Mouse (Mus musculus) liver, embryonic 16.5 days (tissue): Measurements from ENCODE around the gene Dbp. TPM values are rescaled to one million over a fixed set of nuclear protein-coding genes. Genes with fewer than 3 reads are reported as not detected.

ENCODE experiments used
- ATAC-seq: fragments of 200-750 bp; cut with Nextera tagmentation; 2 replicates; pipeline ENCODE4 v1.8.0; 2017; ENCODE audit warnings: low read depth, mild to moderate bottlenecking, moderate number of reproducible peaks, moderate library complexity
- H3K27ac ChIP-seq: fragments of 300-500 bp; sonication (generic); 2 replicates; pipeline ENCODE4 v1.5.1; 2014; ENCODE audit warnings: mild to moderate bottlenecking, low read length
- H3K27me3 ChIP-seq: fragments of 300-500 bp; sonication (generic); 2 replicates; pipeline ENCODE4 v1.6.1; 2014; ENCODE audit warnings: low read depth, low read length, mixed read lengths; ENCODE audit not compliant: control insufficient read depth, insufficient read depth
- H3K36me3 ChIP-seq: fragments of 300-500 bp; sonication (generic); 2 replicates; pipeline ENCODE4 v1.6.1; 2014; ENCODE audit warnings: mild to moderate bottlenecking; ENCODE audit not compliant: control insufficient read depth, insufficient read depth
- H3K4me1 ChIP-seq: fragments of 300-500 bp; sonication (generic); 2 replicates; pipeline ENCODE4 v1.6.1; 2014; ENCODE audit warnings: low read depth, low read length, mixed read lengths; ENCODE audit not compliant: control insufficient read depth
- H3K4me2 ChIP-seq: fragments of 300-500 bp; sonication (generic); 2 replicates; pipeline ENCODE4 v1.6.1; 2014; ENCODE audit warnings: low read depth, low read length, mixed read lengths
- H3K4me3 ChIP-seq: fragments of 300-500 bp; sonication (generic); 2 replicates; pipeline ENCODE4 v1.5.1; 2014; ENCODE audit warnings: low read depth, mild to moderate bottlenecking, low read length
- H3K9ac ChIP-seq: fragments of 300-500 bp; sonication (generic); 2 replicates; pipeline ENCODE4 v1.6.1; 2014; ENCODE audit warnings: low read depth, low read length
- H3K9me3 ChIP-seq: fragments of 300-500 bp; sonication (generic); replicated peaks from 2 replicates; pipeline ENCODE4 v1.6.1; 2016; ENCODE audit warnings: low read length; ENCODE audit not compliant: control insufficient read depth
- WGBS: fragments of 180-500 bp; shearing (Covaris S2); extraction: QIAGEN DNeasy Blood & Tissue Kit; methylation state at CpG from one replicate; pipeline ENCODE4 v1.1.7; 2014; ENCODE audit not compliant: insufficient replicate concordance; 5-methylcytosine and 5-hydroxymethylcytosine counted together
- polyA plus RNA-seq: library from polyadenylated mRNA; unstranded; fragments of >200 nt; fragmentation: Nextera tagmentation; extraction: Ambion mirVana; gene quantifications from 2 replicates; pipeline ENCODE4 v1.2.1, GENCODE M21; 2015

Dbp gene
- polyA plus RNA-seq, 1 experiment from 2014 or later, result 0.32 TPM

DNA sequence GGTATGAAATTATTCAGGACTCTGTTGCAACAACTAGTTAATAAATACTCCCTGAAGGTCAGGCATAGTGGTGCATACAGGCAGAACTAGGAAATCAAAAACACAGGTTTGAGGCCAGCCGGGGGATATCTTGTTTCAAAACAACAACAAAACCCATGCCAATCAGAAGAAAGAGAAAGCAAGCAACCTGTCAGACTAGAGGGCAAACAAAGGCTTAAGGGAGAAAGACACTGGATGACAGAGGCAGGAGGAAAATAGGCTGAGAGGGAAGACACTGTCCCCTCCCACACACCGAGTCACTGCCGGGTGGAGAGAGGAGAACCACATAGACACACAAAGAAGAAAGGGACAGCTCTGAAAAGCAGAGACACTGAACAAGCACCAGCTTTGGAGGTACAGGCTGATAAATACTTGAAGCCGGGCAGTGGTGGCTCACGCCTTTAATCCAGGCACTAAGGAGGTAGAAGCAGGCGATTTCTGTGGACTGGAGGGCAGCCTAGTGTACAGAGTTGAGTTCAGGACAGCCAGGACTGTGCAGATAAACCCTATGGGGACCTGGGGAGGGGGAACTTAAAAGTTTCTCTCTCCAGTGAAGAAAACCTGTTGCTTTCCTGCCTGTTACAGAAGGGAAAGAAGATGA, 9.1 kb downstream of the Dbp start:
- no peak for ATAC-seq
- H3K9ac ChIP-seq, result peak overlapping the region; percentile 74

GRCm38 (mm10) chr7:45714630-45715089, 9.8 kb downstream of the Dbp start:
- H3K9ac ChIP-seq, result peak overlapping the region; percentile 74
- H3K27me3 ChIP-seq, result no peaks in the 10 kb centered on the region
- H3K4me3 ChIP-seq, result peak overlapping the region; percentile 87
- peak overlapping the region; percentile 96 for H3K4me2 ChIP-seq
- peaks cover 24% of the 10 kb centered on the region for H3K36me3 ChIP-seq
- peak overlapping the region; percentile 70 for H3K27ac ChIP-seq
- no peaks in the 10 kb centered on the region for H3K9me3 ChIP-seq
- peaks cover 54% of the 10 kb centered on the region for H3K4me1 ChIP-seq
- WGBS, result 8% methylated on average over 14 of the region's 14 CpGs
- peak; percentile 33 for ATAC-seq

More for the DNA sequence above, 9.1 kb downstream of the Dbp start:
- H3K4me2 ChIP-seq, result peak overlapping the region; percentile 96
- peak overlapping the region; percentile 70 for H3K27ac ChIP-seq
- no peaks in the 10 kb centered on the region for H3K9me3 ChIP-seq
- peaks cover 47% of the 10 kb centered on the region for H3K4me1 ChIP-seq
- peaks cover 19% of the 10 kb centered on the region for H3K36me3 ChIP-seq
- WGBS, result 73% methylated on average over 6 of the region's 6 CpGs
- no peaks in the 10 kb centered on the region for H3K27me3 ChIP-seq
- H3K4me3 ChIP-seq, result peak overlapping the region; percentile 87

DNA sequence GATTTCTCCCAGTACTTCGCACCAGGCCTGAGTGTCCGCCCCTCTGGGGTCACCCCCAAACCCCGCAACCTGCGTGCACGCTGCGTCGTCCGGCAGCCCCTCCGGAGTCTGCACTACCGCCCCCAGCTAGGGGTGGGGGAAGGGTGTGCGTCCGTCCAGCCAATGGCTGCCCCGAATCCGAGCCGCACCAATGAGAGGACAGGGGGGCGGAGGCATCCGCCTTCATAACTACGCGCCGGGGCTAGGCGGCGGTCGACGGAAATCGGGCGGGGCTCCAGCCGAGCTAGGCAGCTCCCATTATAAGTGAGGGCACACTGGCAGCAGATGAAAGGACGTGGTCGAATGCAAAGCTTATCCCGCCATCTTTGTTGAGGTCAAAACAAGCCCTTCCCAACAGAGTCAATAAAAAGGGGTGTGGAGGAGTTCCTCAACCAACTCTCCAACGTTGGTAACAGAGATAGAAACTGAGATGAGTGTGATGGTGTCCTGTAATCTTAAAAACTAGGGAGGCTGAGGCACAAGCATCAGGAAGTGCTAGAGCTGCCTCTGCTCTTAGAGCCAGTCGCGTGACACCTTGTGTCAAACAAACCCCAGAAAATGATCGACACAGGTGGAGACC, 10.3 kb downstream of the Dbp start, which contains the start of gene Rpl18:
TSS of gene Rpl18 (plus strand) at position 368 of the 619 bp plus-strand sequence.
- H3K36me3 ChIP-seq, result peaks cover 28% of the 10 kb centered on the region

GRCm38 (mm10) chr7:45715741-45716459, 11.0 kb downstream of the Dbp start:
- Histone ChIP-seq H3K36me3 (peaks cover 35% of the 10 kb centered on the region), H3K4me2 (peak overlapping the region; percentile 96), H3K27me3 (no peaks in the 10 kb centered on the region), H3K4me3 (peak overlapping the region; percentile 87), H3K9ac (peak overlapping the region; percentile 83), H3K9me3 (no peaks in the 10 kb centered on the region), H3K4me1 (peaks cover 60% of the 10 kb centered on the region), H3K27ac (peak overlapping the region; percentile 72)
- WGBS, result 45% methylated on average over 19 of the region's 19 CpGs
- ATAC-seq, result no peak

More for the DNA sequence above, 10.3 kb downstream of the Dbp start, which contains the start of gene Rpl18:
- H3K4me2 ChIP-seq, result peak within 1 kb of the TSS; percentile 96
- no peaks in the 10 kb centered on the region for H3K9me3 ChIP-seq
- H3K4me1 ChIP-seq, result peaks cover 58% of the 10 kb centered on the region
- H3K4me3 ChIP-seq, result peak within 1 kb of the TSS; percentile 87
- H3K27me3 ChIP-seq, result no peaks in the 10 kb centered on the region
- peak; percentile 89 for ATAC-seq
- 6% methylated on average over 32 of the region's 34 CpGs for WGBS
- H3K9ac ChIP-seq, result peak within 1 kb of the TSS; percentile 83
- peak within 1 kb of the TSS; percentile 72 for H3K27ac ChIP-seq

DNA sequence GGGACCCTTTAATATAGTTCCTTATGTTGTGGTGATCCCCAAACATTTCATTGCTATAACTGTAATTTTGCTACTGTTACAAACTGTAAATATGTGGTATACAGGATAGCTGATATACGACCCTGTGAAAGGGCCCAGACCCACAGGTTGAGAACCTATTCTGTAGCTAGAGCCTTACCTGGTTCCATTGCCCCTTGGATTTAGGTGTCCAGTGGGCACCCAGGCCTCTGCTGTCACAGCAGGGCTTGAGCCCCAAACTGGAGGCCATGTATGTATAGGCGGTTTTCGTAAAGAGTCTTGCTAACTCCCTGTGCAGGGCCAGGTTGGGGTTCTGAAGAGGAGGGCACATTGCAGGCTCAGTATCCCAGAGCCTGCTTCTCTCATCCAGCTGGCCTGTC, 11.6 kb downstream of the Dbp start:
- Histone ChIP-seq H3K27me3 (no peaks in the 10 kb centered on the region), H3K4me2 (peak overlapping the region; percentile 96), H3K4me3 (peak overlapping the region; percentile 87), H3K36me3 (peaks cover 34% of the 10 kb centered on the region), H3K9ac (peak overlapping the region; percentile 83), H3K27ac (peak overlapping the region; percentile 72), H3K9me3 (no peaks in the 10 kb centered on the region), H3K4me1 (peaks cover 60% of the 10 kb centered on the region)
- 67% methylated on average over 3 of the region's 3 CpGs for WGBS
- ATAC-seq, result no peak

DNA sequence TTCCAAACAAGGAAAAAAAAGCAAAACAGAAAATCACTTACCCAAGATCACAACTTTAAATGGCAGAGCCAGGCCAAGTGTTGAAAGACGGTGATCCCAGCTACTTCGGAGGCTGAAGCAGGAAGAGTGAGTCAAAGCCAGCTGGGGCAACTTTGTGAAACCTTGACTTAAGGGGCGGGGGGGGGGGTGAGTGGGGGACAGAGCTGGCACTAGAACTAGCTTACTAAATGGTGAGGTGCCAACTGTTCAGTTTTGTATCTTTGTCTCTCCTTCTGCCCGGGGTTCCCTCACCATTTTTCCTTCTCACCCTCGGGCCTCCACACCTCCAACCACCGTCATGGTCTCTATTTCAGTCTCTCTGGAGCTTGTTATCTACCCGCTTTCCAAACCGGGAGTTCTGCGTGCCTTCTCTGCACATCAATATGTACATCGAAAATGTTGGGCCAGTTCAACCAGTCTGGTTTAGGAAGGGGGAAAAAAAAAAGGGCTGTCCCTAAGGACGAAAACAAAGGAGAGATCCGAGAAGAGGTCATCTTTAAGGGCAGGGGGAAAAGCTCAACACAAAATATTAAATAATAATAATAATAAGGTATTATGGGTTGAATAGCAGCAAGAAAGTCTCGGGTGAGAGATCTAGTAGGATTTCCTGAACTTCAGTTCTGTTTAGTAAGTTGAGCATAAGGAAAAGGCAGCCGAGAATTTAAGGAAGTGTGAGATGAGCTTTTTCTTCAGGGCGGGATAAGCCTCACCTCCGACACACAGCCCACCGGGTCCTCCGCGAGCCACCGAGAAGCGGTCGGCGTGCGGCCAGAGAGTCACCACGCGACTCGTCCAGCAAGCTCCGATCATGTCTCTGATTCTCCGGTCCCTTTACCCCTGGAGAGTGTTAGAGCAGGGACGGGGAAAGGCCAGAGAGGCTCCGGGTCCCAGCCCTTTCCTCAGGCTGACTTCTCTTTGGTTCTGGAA, 12.3 kb downstream of the Dbp start:
- H3K36me3 ChIP-seq, result peaks cover 29% of the 10 kb centered on the region
- H3K27ac ChIP-seq, result peak overlapping the region; percentile 83
- H3K9ac ChIP-seq, result peak overlapping the region; percentile 83
- H3K4me2 ChIP-seq, result peak overlapping the region; percentile 96
- H3K4me3 ChIP-seq, result peak overlapping the region; percentile 87
- H3K27me3 ChIP-seq, result no peaks in the 10 kb centered on the region
- no peaks in the 10 kb centered on the region for H3K9me3 ChIP-seq
- peaks cover 60% of the 10 kb centered on the region for H3K4me1 ChIP-seq
- 6% methylated on average over 31 of the region's 31 CpGs for WGBS
- ATAC-seq, result peak; percentile 25

- Histone ChIP-seq H3K4me2 (peak within 1 kb of the TSS; percentile 96), H3K9me3 (no peaks in the 10 kb centered on the region), H3K27ac (peak within 1 kb of the TSS; percentile 83), H3K4me1 (peaks cover 54% of the 10 kb centered on the region), H3K36me3 (peaks cover 26% of the 10 kb centered on the region), H3K4me3 (peak within 1 kb of the TSS; percentile 87), H3K27me3 (no peaks in the 10 kb centered on the region), H3K9ac (peak within 1 kb of the TSS; percentile 85)
- under 1% methylated on average over 41 of the region's 41 CpGs for WGBS
- peak; percentile 72 for ATAC-seq
These were observed 13.0 kb downstream of the Dbp start, which contains the start of gene Sphk2 for GRCm38 (mm10) chr7:45717918-45718297. TSS of gene Sphk2 (minus strand) at chr7:45718002.

GRCm38 (mm10) chr7:45718331-45718730, 13.4 kb downstream of the Dbp start:
- peak overlapping the region; percentile 77 for H3K4me2 ChIP-seq
- H3K9me3 ChIP-seq, result no peaks in the 10 kb centered on the region
- no peaks in the 10 kb centered on the region for H3K27me3 ChIP-seq
- no peak for ATAC-seq
- peak overlapping the region; percentile 71 for H3K27ac ChIP-seq
- H3K36me3 ChIP-seq, result peaks cover 22% of the 10 kb centered on the region
- whole genome bisulfite sequencing, result 0% methylated on average over 20 of the region's 20 CpGs
- H3K4me1 ChIP-seq, result peaks cover 50% of the 10 kb centered on the region
- H3K4me3 ChIP-seq, result peak overlapping the region; percentile 87
- peak overlapping the region; percentile 85 for H3K9ac ChIP-seq
